Mouse (Mus musculus) erythroblast, embryonic 14.5 days (primary cell): ENCODE measurements around the gene Skap1.

ENCODE experiments used
- GATA1 ChIP-seq: IDR thresholded peaks from 2 replicates; pipeline ENCODE4 v1.6.1; 2012; ENCODE audit warnings: low read length, inconsistent platforms, mixed read lengths
- TAL1 ChIP-seq: IDR thresholded peaks from 3 replicates; pipeline ENCODE4 v1.6.1; 2012; ENCODE audit warnings: low read length, inconsistent platforms, mixed read lengths

- TF ChIP-seq GATA1 (no peak), TAL1 (no peak)
These were observed 152.4 kb downstream of the Skap1 start for GRCm38 (mm10) chr11:96616792-96617191.
